Mouse (Mus musculus): ENCODE measurements around the gene Camk2n2. TPM values are rescaled to one million over a fixed set of nuclear protein-coding genes. Genes with fewer than 3 reads are reported as not detected.

The Camk2n2 gene
- polyA plus RNA-seq, 1 experiment from 2014 or later: 0.10 TPM

DNA sequence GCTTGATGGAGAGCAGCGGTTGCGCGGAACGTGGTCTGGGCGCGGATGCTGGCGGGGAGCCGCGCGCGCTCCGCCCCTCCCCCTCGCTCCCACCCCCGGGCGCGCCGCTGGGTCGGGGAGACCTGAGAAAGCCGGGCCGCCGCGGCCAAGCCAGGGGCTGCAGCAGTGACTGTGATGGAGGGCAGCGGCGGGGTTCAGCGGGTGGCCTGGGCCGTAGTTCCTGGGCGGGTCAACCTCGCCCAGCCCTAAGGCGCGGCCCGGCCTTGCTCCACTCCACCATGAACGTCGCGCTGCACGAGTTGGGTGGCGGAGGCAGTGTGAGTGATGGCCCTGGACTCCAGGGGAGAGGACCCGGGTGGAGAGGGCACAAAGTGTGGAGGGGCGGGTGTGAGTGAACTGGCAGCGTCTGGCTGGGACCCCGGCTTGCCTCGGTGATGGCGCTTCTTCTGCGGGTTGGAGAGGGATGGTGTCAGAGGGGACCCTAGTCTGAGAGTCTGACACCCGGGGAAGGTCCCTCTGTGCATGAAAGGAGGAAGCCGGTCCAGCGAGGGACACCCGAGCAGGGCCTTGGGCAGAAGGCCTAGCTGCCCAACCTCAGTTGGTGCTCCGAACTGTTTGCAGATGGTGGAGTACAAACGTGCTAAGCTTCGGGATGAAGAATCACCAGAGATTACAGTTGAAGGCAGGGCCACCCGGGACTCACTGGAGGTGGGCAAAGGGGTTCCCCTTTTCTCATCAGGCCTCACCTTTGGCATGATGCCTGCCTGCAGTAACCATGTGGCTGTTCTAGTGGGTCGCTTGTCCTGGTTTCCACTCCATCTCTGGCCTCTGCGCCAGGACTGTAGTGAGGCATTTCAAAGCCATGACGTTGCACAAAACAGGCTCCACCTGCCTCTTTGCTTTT lies 8.9 kb upstream of the Camk2n2 start, which contains the start of gene Ece2:
Gene Ece2, plus strand, starts transcription at position 98 of the 904 bp plus-strand sequence.
- no peaks in the 10 kb centered on the region for H3K4me1 ChIP-seq (replicated peaks)
- no peaks in the 10 kb centered on the region for H3K36me3 ChIP-seq (replicated peaks)
- H3K4me3 ChIP-seq (replicated peaks): peak within 1 kb of the TSS; percentile 46
- H3K9ac ChIP-seq: no peak within 1 kb of the TSS
- no peak for ATAC-seq (ENCODE audit: insufficient read depth)
- peaks cover 76% of the 10 kb centered on the region for H3K27me3 ChIP-seq
- no peaks in the 10 kb centered on the region for H3K9me3 ChIP-seq (replicated peaks)
- peak within 1 kb of the TSS; percentile 65 for H3K4me2 ChIP-seq
- no peak within 1 kb of the TSS for H3K27ac ChIP-seq (replicated peaks)
- 9% methylated on average over 53 of the region's 54 CpGs for WGBS (ENCODE audit: insufficient replicate concordance)

DNA sequence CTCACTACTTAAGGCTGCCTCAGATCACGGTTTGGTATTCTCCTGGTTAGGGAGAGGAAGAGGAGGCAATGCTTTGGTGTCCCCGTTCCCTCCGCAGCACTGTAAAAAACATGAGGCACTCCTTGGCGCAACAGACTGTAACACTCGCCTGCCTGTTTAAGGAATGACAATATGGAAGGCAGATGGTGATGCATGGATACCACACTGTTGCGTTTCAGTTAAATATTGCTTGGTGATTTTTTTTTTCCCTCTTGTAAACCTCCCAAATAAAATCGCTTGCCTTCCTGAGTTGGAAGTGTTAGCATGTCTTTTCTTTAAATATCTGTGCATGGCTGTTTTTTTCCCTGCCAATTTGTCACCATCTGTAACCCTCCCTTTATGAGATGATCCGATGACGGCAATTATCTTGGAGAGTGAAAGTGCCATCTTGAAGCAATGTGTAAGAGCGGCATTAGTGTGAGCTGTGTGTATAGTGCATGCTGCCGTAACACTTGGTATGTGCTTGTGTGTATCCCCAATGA lies 7.8 kb upstream of the Camk2n2 start:
- Histone ChIP-seq H3K27ac (replicated peaks) (no peak overlapping the region), H3K9ac (no peak overlapping the region), H3K4me3 (replicated peaks) (no peak overlapping the region), H3K4me1 (replicated peaks) (no peaks in the 10 kb centered on the region), H3K9me3 (replicated peaks) (no peaks in the 10 kb centered on the region), H3K36me3 (replicated peaks) (no peaks in the 10 kb centered on the region), H3K27me3 (peaks cover 79% of the 10 kb centered on the region), H3K4me2 (0 out of 2 replicates have a peak overlapping the region, but pooled peaks have one; percentile 65)
- 58% methylated on average over 11 of the region's 11 CpGs for WGBS (ENCODE audit: insufficient replicate concordance)
- no peak for ATAC-seq (ENCODE audit: insufficient read depth)

DNA sequence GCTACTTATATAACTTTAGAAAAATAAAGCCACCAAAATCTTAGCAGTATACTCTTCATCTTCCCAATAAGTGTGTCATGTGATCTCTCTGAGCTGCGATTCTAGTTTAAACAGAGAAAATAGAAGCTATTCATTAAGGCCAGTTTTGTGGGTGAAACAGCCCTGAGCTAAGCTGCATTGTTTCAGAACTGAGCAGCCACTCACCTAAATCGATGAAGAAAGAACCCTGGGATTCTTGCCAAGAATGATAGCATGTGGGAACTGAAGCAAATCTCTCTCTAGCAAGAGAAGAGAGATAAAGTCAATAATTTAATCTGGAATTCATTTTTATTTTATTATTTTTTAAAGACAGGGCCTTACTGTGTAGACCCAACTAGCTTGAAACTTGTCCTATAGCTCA lies 2.1 kb upstream of the Camk2n2 start:
- no peak for ATAC-seq (ENCODE audit: insufficient read depth)

DNA sequence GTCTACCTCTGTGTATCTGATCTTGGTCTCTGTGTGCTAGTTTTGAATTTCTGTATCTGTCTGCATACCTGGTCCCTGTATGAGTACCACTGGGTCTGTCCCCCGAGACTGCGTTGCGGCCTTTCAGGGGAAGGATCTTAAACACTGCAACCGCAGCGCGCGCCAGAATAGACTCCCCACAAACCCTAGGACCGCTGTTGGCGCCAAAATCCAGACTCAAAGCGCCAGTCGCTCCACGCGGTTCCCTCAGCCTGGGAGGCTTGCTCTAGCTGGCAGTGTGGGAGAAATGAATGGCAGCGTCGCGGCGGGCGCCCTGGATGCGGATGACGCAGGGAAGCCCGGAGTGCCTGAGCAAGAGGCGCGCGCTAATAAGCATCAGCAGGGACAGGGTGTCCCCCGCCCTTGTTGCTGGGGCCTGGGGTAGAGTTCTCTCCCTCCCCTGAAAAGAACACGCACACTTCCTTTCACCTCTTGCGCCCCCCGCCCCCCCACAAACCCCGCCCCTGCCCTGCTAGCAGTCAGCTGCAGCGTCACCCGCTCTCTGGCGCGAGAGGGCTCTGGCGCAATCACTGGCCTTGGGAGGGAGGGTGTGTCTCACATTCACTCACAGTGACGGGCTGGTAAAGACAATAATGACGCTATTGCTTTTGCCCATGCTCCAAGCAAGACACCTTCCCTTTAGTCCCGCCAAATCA lies 1.1 kb upstream of the Camk2n2 start:
- no peaks in the 10 kb centered on the region for H3K9me3 ChIP-seq (replicated peaks)
- WGBS (ENCODE audit: insufficient replicate concordance): under 1% methylated on average over 37 of the region's 37 CpGs
- no peaks in the 10 kb centered on the region for H3K36me3 ChIP-seq (replicated peaks)
- 0 out of 2 replicates have a peak overlapping the region, but pooled peaks have one; percentile 7 for H3K27ac ChIP-seq (replicated peaks)
- ATAC-seq (ENCODE audit: insufficient read depth): peak; percentile 40
- 0 out of 2 replicates have a peak overlapping the region, but pooled peaks have one; percentile 49 for H3K9ac ChIP-seq
- peak overlapping the region; percentile 96 for H3K4me2 ChIP-seq
- peaks cover 92% of the 10 kb centered on the region for H3K27me3 ChIP-seq
- peaks cover 36% of the 10 kb centered on the region for H3K4me1 ChIP-seq (replicated peaks)
- peak overlapping the region; percentile 67 for H3K4me3 ChIP-seq (replicated peaks)

More for the DNA sequence above, 2.1 kb upstream of the Camk2n2 start:
- Histone ChIP-seq H3K36me3 (replicated peaks) (no peaks in the 10 kb centered on the region), H3K27ac (replicated peaks) (no peak overlapping the region), H3K4me3 (replicated peaks) (no peak overlapping the region), H3K9me3 (replicated peaks) (no peaks in the 10 kb centered on the region), H3K4me1 (replicated peaks) (peaks cover 36% of the 10 kb centered on the region), H3K9ac (no peak overlapping the region), H3K4me2 (no peak overlapping the region), H3K27me3 (peaks cover 94% of the 10 kb centered on the region)
- WGBS (ENCODE audit: insufficient replicate concordance): 47% methylated on average over 2 of the region's 2 CpGs

DNA sequence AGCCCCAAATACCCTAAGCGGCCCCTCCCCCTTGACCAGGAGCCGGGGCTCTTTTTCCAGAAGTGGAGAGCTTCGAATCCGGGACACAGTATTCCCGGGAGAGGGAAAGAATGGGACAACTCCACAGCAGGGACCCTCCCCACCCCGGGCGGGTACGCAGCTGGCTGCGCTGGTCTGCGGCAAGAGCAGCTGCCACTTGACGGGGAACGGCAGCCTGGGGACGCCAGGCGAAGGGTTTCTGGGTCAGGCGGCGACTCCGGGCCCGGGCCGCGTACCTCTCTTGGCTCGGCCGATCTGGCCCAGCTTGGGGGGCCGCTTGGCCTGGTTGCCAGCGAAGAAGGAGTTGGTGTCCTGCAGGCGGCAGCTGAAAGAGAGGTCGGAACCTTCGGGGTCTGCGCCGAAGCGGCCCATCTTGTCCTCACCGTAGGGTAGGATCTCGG lies 316 bp downstream of the Camk2n2 start:
- H3K4me3 ChIP-seq (replicated peaks): peak overlapping the region; percentile 67
- H3K27ac ChIP-seq (replicated peaks): no peak overlapping the region
- no peaks in the 10 kb centered on the region for H3K9me3 ChIP-seq (replicated peaks)
- peak overlapping the region; percentile 49 for H3K9ac ChIP-seq
- no peaks in the 10 kb centered on the region for H3K36me3 ChIP-seq (replicated peaks)
- peaks cover 36% of the 10 kb centered on the region for H3K4me1 ChIP-seq (replicated peaks)
- peak; percentile 16; the same call in 1 of the 2 replicates for ATAC-seq (ENCODE audit: insufficient read depth)
- peak overlapping the region; percentile 96 for H3K4me2 ChIP-seq
- under 1% methylated on average over 32 of the region's 32 CpGs for WGBS (ENCODE audit: insufficient replicate concordance)
- H3K27me3 ChIP-seq: peaks cover 81% of the 10 kb centered on the region

DNA sequence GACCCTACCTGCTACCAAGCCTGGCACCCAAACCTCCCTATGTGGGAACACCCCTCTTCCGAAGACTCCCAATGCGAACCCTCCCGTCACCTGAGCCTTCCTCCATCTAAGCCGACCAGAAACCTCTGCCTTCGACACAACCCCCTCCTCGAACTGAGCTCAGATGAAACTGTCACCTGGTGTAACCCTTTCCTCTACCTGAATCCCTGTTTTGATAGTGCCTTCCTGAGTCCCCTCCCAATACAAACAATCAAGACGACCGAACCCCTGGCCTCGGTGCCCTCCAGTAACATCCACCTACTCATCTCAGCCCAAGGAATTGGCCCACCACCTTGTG lies 720 bp downstream of the Camk2n2 start:
- Histone ChIP-seq H3K27me3 (peaks cover 77% of the 10 kb centered on the region), H3K36me3 (replicated peaks) (no peaks in the 10 kb centered on the region), H3K4me2 (peak overlapping the region; percentile 96), H3K4me1 (replicated peaks) (peaks cover 36% of the 10 kb centered on the region), H3K27ac (replicated peaks) (no peak overlapping the region), H3K4me3 (replicated peaks) (peak overlapping the region; percentile 67), H3K9me3 (replicated peaks) (no peaks in the 10 kb centered on the region), H3K9ac (no peak overlapping the region)
- WGBS (ENCODE audit: insufficient replicate concordance): under 1% methylated on average over 9 of the region's 9 CpGs
- ATAC-seq (ENCODE audit: insufficient read depth): no peak

DNA sequence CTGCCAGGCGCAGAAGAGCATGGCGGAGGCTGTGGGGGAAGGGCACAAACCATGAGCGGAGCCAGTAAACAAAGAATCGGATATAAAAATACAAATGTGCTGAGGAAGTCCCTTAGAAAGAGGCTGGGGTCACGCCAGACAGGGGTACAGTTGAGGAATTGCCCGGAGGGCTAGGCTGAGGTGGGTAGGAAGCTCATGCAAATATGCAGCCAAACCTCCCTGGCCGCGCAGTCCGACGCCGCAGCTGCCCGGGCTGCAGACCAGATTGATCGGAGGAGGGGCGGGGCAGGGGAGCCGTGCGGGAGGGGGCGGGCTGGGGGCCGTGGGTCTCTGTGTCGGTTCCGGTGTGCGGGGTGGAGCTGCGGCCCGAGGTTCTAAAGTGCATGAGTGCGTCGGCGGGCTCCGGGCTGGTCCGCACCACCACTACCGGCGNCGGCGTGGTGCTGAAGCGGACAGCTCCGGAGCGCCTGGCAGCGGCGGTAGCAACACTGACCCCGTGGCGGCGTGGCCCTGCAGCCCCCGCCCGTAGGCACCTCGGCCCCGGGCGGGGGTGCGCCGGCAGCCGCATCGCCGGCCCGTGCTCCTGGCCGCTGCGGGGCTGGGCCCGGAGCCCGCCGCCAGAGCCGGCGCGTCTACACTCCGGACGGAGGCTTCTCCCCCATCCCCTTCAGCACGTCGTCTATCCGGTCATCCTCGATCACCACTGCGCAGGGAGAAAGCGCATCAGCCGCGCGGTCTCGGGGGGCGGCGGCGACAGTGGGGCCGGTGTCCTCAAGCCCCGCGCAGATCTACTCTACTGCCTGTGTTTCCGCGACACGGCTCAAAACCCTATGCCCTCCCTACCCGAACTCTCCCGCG lies 1.3 kb downstream of the Camk2n2 start:
- peak overlapping the region; percentile 67 for H3K4me3 ChIP-seq (replicated peaks)
- 4% methylated on average over 81 of the region's 83 CpGs for WGBS (ENCODE audit: insufficient replicate concordance)
- no peaks in the 10 kb centered on the region for H3K36me3 ChIP-seq (replicated peaks)
- peaks cover 36% of the 10 kb centered on the region for H3K4me1 ChIP-seq (replicated peaks)
- no peaks in the 10 kb centered on the region for H3K9me3 ChIP-seq (replicated peaks)
- peaks cover 73% of the 10 kb centered on the region for H3K27me3 ChIP-seq
- no peak overlapping the region for H3K27ac ChIP-seq (replicated peaks)
- H3K9ac ChIP-seq: no peak overlapping the region
- H3K4me2 ChIP-seq: peak overlapping the region; percentile 96
- ATAC-seq (ENCODE audit: insufficient read depth): 0 out of 2 replicates have a peak, but pooled peaks have one; percentile 19

DNA sequence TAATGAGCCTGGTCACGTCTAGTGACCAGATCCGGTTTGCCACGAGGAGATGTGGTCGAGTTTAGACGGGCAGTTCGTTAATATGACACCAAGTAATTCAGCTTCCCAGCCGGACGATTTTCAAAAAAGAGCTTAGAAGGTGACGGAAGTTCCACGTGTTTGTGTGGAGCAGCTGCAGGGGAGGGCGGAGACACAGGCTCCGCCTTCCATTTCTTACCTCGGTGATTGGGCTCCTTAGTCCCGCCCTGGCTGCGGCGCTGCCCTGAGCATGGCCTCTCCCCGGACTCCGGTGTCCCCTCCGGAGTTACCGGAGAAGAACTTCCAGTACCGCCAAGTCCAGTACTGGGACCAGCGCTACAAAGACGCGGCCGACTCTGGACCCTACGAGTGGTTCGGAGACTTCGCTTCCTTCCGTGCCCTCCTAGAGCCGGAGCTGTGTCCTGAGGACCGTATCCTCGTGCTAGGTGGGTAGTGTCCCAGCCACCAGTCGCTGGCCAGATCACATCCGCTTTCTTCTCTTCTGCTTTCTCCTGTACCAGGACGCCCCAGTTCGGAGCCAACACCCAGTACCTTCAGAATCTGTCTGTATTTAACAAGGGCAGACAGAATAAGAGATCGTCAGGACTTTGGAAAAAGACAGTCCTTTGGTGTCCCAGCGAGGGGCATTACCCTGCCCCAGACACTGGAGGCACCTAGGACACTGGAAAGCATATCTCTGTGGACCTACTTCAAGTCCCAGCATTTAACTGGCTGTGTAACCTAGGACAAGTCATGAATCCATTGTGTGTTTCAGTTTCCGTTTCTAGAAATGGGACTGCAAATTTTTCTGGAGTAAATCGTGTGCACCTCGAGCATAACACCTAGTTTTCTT lies 9.5 kb downstream of the Camk2n2 start, which contains the start of the genes Eef1akmt4, Gm49333 and Alg3:
Gene Eef1akmt4, plus strand, starts transcription at position 237 of the 871 bp plus-strand sequence.
Gene Gm49333, plus strand, starts transcription at position 254 of the 871 bp plus-strand sequence.
Gene Alg3, minus strand, starts transcription at position 379 of the 871 bp plus-strand sequence.
- Histone ChIP-seq H3K27ac (replicated peaks) (peak within 1 kb of the TSS; percentile 77), H3K27me3 (no peaks in the 10 kb centered on the region), H3K9me3 (replicated peaks) (no peaks in the 10 kb centered on the region), H3K36me3 (replicated peaks) (peaks cover 13% of the 10 kb centered on the region), H3K4me3 (replicated peaks) (peak within 1 kb of the TSS; percentile 83), H3K4me2 (peak within 1 kb of the TSS; percentile 93), H3K4me1 (replicated peaks) (peaks cover 39% of the 10 kb centered on the region), H3K9ac (peak within 1 kb of the TSS; percentile 74)
- peak; percentile 96 for ATAC-seq (ENCODE audit: insufficient read depth)
- 2% methylated on average over 41 of the region's 41 CpGs for WGBS (ENCODE audit: insufficient replicate concordance)

DNA sequence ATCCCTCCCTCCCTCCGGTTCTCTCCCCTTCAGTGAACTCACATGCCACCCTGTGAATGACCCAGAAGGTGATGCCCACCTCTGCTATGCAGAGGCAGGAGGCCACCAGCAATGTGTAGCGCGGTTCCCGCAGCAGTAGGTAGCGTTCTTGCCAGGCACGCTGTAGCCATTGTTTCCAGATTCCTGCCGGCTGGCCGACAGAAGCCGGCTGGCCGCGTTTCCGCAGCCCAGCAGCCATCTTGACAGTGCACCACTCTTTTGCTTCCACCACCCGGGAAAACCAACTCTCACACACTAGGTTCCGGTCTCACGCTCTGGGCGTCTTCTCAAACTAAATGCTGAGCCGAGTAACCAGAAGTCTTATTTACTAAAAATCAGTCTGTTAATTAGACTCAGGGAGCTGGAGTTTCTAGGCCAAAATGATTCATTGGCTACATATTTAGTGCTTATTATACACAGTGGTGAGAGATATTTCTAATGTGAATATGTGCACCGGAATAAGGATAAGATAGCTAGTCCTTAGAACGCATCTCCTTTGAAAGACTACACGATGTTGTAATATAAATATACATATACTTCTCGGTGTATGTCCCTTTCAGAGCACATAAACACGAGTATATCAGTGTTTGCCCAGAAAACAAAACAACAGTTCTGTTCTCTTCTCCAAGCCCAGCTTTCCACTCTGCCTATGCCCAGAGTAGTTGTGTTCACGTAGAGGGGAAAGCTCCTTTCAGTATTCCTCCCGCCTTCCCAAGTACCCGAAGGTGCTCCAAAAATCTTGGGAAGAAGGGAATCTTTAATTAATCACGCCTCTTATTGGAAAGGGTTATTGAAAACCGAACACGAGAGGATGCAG lies 10.4 kb downstream of the Camk2n2 start:
- under 1% methylated on average over 28 of the region's 28 CpGs for WGBS (ENCODE audit: insufficient replicate concordance)

More for the DNA sequence above, 10.4 kb downstream of the Camk2n2 start:
- Histone ChIP-seq H3K27ac (replicated peaks) (peak overlapping the region; percentile 77), H3K4me3 (replicated peaks) (peak overlapping the region; percentile 83), H3K36me3 (replicated peaks) (peaks cover 21% of the 10 kb centered on the region), H3K4me1 (replicated peaks) (peaks cover 39% of the 10 kb centered on the region), H3K9me3 (replicated peaks) (no peaks in the 10 kb centered on the region), H3K27me3 (no peaks in the 10 kb centered on the region), H3K4me2 (peak overlapping the region; percentile 93), H3K9ac (peak overlapping the region; percentile 74)
- peak; percentile 47; the same call in 1 of the 2 replicates for ATAC-seq (ENCODE audit: insufficient read depth)

All from liver, embryonic 15.5 days (tissue).